Mouse (Mus musculus) monocyte, adult 5-6 weeks (primary cell): ENCODE measurements around the gene Rnft1. TPM values are rescaled to one million over a fixed set of nuclear protein-coding genes. Genes with fewer than 3 reads are reported as not detected.
"Not testable (repeated sequence)": the region's sequence is repeated elsewhere in the genome, so short reads cannot be mapped to it uniquely, and the experiment has no call there.

Source experiments
- ATAC-seq: fragments of 153-309, 156-312 bp; replicated peaks from 2 replicates; pipeline ENCODE4 v1.8.0; 2017; ENCODE audit warnings: mild to moderate bottlenecking; ENCODE audit not compliant: low TSS enrichment, insufficient number of reproducible peaks, severe bottlenecking, poor library complexity, low FRiP score
- total RNA-seq: library from RNA; stranded (forward); fragments of 200-1000, 200-491, 200-594 nt; gene quantifications from 3 replicates; pipeline ENCODE4 v1.2.3, GENCODE M21; 2017

Rnft1 gene
- total RNA-seq = 22.6 to 35.8 TPM (median 24.4 TPM) in 3 replicates

GRCm38 (mm10) chr11:86484101-86484868, at the start of gene Rnft1:
Gene Rnft1, plus strand, starts transcription at chr11:86484657.
- peak; percentile 99 for ATAC-seq

GRCm38 (mm10) chr11:86436843-86437242, 47.6 kb upstream of the Rnft1 start:
- no peak for ATAC-seq

- ATAC-seq = no peak
Measured at GRCm38 (mm10) chr11:86438261-86438660, 46.2 kb upstream of the Rnft1 start.

- no peak for ATAC-seq
Measured at GRCm38 (mm10) chr11:86440791-86441190, 43.7 kb upstream of the Rnft1 start.

GRCm38 (mm10) chr11:86453991-86454390, 30.5 kb upstream of the Rnft1 start:
- ATAC-seq = no peak

- ATAC-seq = no peak
Measured at GRCm38 (mm10) chr11:86457545-86457944, 26.9 kb upstream of the Rnft1 start.

GRCm38 (mm10) chr11:86458866-86459265, 25.6 kb upstream of the Rnft1 start:
- no peak for ATAC-seq

- no peak for ATAC-seq
Measured at GRCm38 (mm10) chr11:86462579-86462978, 21.9 kb upstream of the Rnft1 start.

- ATAC-seq = not testable (repeated sequence)
Measured at GRCm38 (mm10) chr11:86464275-86464674, 20.2 kb upstream of the Rnft1 start.

GRCm38 (mm10) chr11:86468345-86468744, 16.1 kb upstream of the Rnft1 start:
- no peak for ATAC-seq

- ATAC-seq = no peak
Measured at GRCm38 (mm10) chr11:86468971-86469370, 15.5 kb upstream of the Rnft1 start.

GRCm38 (mm10) chr11:86471785-86472184, 12.7 kb upstream of the Rnft1 start:
- ATAC-seq = no peak

- no peak for ATAC-seq
Measured at GRCm38 (mm10) chr11:86472771-86473171, 11.7 kb upstream of the Rnft1 start.

- no peak for ATAC-seq
Measured at GRCm38 (mm10) chr11:86473576-86473975, 10.9 kb upstream of the Rnft1 start.

- ATAC-seq = peak; percentile 6; the same call in 1 of the 2 replicates
Measured at GRCm38 (mm10) chr11:86484910-86485510, 553 bp downstream of the Rnft1 start.

GRCm38 (mm10) chr11:86490782-86491181, 6.3 kb downstream of the Rnft1 start:
- no peak for ATAC-seq

GRCm38 (mm10) chr11:86497356-86497755, 12.9 kb downstream of the Rnft1 start:
- ATAC-seq = no peak

GRCm38 (mm10) chr11:86497908-86498307, 13.5 kb downstream of the Rnft1 start:
- ATAC-seq = no peak

- no peak for ATAC-seq
Measured at GRCm38 (mm10) chr11:86500795-86501194, 16.3 kb downstream of the Rnft1 start.

GRCm38 (mm10) chr11:86503121-86503520, 18.7 kb downstream of the Rnft1 start:
- no peak for ATAC-seq
